Mouse (Mus musculus) olfactory bulb, adult 2 months (tissue): ENCODE measurements around the gene Itga5.

Experiments
- CTCF ChIP-seq: fragments of 200-500 bp; IDR thresholded peaks from 2 replicates; pipeline ENCODE4 v1.5.1; 2012; ENCODE audit warnings: low read depth, mild to moderate bottlenecking, low read length, moderate library complexity; ENCODE audit not compliant: insufficient read depth
- POLR2A ChIP-seq: fragments of 200-500 bp; IDR thresholded peaks from 2 replicates; pipeline ENCODE4 v1.6.1; 2012; ENCODE audit warnings: mild to moderate bottlenecking, low read depth, low read length, moderate library complexity; ENCODE audit not compliant: insufficient read depth

GRCm38 (mm10) chr15:103362333-103362732 lies 4.2 kb downstream of the Itga5 start:
- TF ChIP-seq POLR2A (no peak), CTCF (no peak)
